Mouse (Mus musculus) right cerebral cortex, postnatal 4 days (tissue): ENCODE measurements around the gene Rgs8.

Source experiments
- DNase-seq: peaks from one replicate; pipeline ENCODE4 v3.0.0-alpha.2; 2022

Gene Rgs8

GRCm38 (mm10) chr1:153675591-153675990 lies 22.8 kb downstream of the Rgs8 start:
- DNase-seq, result no peak

GRCm38 (mm10) chr1:153677635-153678034 lies 24.8 kb downstream of the Rgs8 start:
- DNase-seq, result no peak

GRCm38 (mm10) chr1:153679147-153679546 lies 26.3 kb downstream of the Rgs8 start:
- no peak for DNase-seq

GRCm38 (mm10) chr1:153679653-153680052 lies 26.8 kb downstream of the Rgs8 start:
- no peak for DNase-seq

GRCm38 (mm10) chr1:153680363-153680762 lies 27.5 kb downstream of the Rgs8 start:
- DNase-seq, result no peak

- no peak for DNase-seq
Observed at GRCm38 (mm10) chr1:153681036-153681435, 28.2 kb downstream of the Rgs8 start.

GRCm38 (mm10) chr1:153683190-153683589 lies 30.4 kb downstream of the Rgs8 start:
- no peak for DNase-seq

- no peak for DNase-seq
Observed at GRCm38 (mm10) chr1:153685630-153686029, 32.8 kb downstream of the Rgs8 start.

- no peak for DNase-seq
Observed at GRCm38 (mm10) chr1:153692526-153692925, 39.7 kb downstream of the Rgs8 start.

GRCm38 (mm10) chr1:153694372-153695120 lies 41.7 kb downstream of the Rgs8 start:
- no peak for DNase-seq

GRCm38 (mm10) chr1:153695398-153695797 lies 42.6 kb downstream of the Rgs8 start:
- DNase-seq, result no peak

- no peak for DNase-seq
Observed at GRCm38 (mm10) chr1:153696093-153696492, 43.3 kb downstream of the Rgs8 start.

- DNase-seq, result no peak
Observed at GRCm38 (mm10) chr1:153696541-153696940, 43.7 kb downstream of the Rgs8 start.

GRCm38 (mm10) chr1:153697581-153698251 lies 44.9 kb downstream of the Rgs8 start:
- no peak for DNase-seq

- DNase-seq, result no peak
Observed at GRCm38 (mm10) chr1:153698311-153699084, 45.7 kb downstream of the Rgs8 start.

- DNase-seq, result no peak
Observed at GRCm38 (mm10) chr1:153700448-153701063, 47.7 kb downstream of the Rgs8 start.

GRCm38 (mm10) chr1:153701461-153701860 lies 48.6 kb downstream of the Rgs8 start:
- no peak for DNase-seq

- DNase-seq, result no peak
Observed at GRCm38 (mm10) chr1:153702166-153702852, 49.5 kb downstream of the Rgs8 start.

GRCm38 (mm10) chr1:153702853-153703410 lies 50.1 kb downstream of the Rgs8 start:
- DNase-seq, result no peak

GRCm38 (mm10) chr1:153703445-153703991 lies 50.7 kb downstream of the Rgs8 start:
- DNase-seq, result peak; percentile 39

- no peak for DNase-seq
Observed at GRCm38 (mm10) chr1:153704174-153704573, 51.3 kb downstream of the Rgs8 start.

GRCm38 (mm10) chr1:153704996-153705395 lies 52.2 kb downstream of the Rgs8 start:
- no peak for DNase-seq
